Mouse (Mus musculus) embryonic fibroblast, embryonic 13.5 days (primary cell): ENCODE data around the gene Cyfip2.

Experiments used
- CTCF ChIP-seq: IDR thresholded peaks from 2 replicates; pipeline ENCODE4 v1.5.1; 2011; ENCODE audit warnings: mild to moderate bottlenecking, control low read depth, low read length, moderate library complexity, borderline replicate concordance; ENCODE audit not compliant: insufficient read depth
- POLR2A ChIP-seq: IDR thresholded peaks from 2 replicates; pipeline ENCODE4 v1.6.1; 2011; ENCODE audit warnings: low read depth, mild to moderate bottlenecking, control low read depth, low read length, moderate library complexity

DNA sequence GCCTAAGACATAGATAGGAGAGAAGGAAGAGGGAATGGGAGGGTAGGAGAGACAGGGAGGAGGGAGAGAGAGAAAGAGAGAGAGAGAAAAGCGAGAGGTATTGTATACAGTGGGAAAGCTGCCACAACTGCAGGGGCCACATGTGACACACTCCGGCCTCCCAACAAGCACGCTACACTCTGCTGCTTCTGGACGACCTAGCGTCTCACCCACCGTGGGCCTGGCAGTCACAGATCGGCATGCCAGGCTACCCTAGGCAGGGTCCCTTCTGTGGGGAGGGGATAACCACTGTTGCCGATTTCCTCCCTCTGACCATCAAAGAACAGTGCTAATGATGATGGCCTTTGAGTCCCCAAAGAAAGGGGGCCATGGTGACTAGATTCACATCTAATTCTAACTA lies 53.9 kb downstream of the Cyfip2 start:
- no peak for TF ChIP-seq CTCF
- no peak for TF ChIP-seq POLR2A
